Mouse (Mus musculus) gastrocnemius, postnatal 14 days (tissue): ENCODE results near the gene Zfyve1. TPM values are rescaled to one million over a fixed set of nuclear protein-coding genes. Genes with fewer than 3 reads are reported as not detected.

ENCODE experiments used
- total RNA-seq, 2 experiments: library from RNA; stranded (reverse); gene quantifications; 2 replicates each; pipeline ENCODE4 v1.2.3; 2021

The Zfyve1 gene
- total RNA-seq, 2 experiments from 2014 or later, result 14.1 to 19.1 TPM

Other genes with a start within 250 kb of the Zfyve1 start
- 10 to 100 TPM; 18.7 to 19.5 TPM for gene Dpf3, start 109.5 kb downstream of the Zfyve1 start, total RNA-seq
- 10 to 100 TPM; 21.2 to 25.8 TPM for gene Dcaf4, start 76.8 kb downstream of the Zfyve1 start, total RNA-seq
- 10 to 100 TPM; 42.3 to 49.0 TPM for gene Rbm25, start 34.0 kb upstream of the Zfyve1 start, total RNA-seq
- gene Psen1, start 90.9 kb upstream of the Zfyve1 start, total RNA-seq, result 10 to 100 TPM; 23.3 to 28.6 TPM
- 1 to 10 TPM; 5.6 to 6.8 TPM for gene Papln, start 166.4 kb upstream of the Zfyve1 start, total RNA-seq